Mouse (Mus musculus) midbrain, embryonic 16.5 days (tissue): Measurements from ENCODE around the gene A1cf. TPM values are rescaled to one million over a fixed set of nuclear protein-coding genes. Genes with fewer than 3 reads are reported as not detected.

Experiments
- ATAC-seq: fragments of 200-750 bp; cut with Nextera tagmentation; 2 replicates; pipeline ENCODE4 v1.8.0; 2017; ENCODE audit warnings: moderate TSS enrichment
- H3K27ac ChIP-seq: fragments of 300-500 bp; sonication (generic); 2 replicates; pipeline ENCODE4 v1.5.1; 2014; ENCODE audit warnings: mild to moderate bottlenecking, low read length, mixed read lengths
- H3K27me3 ChIP-seq: fragments of 300-500 bp; sonication (generic); 2 replicates; pipeline ENCODE4 v1.6.1; 2014; ENCODE audit warnings: low read depth, low read length, mixed read lengths; ENCODE audit not compliant: control insufficient read depth, insufficient read depth
- H3K36me3 ChIP-seq: fragments of 300-500 bp; sonication (generic); 2 replicates; pipeline ENCODE4 v1.6.1; 2014; ENCODE audit warnings: mild to moderate bottlenecking, low read length, moderate library complexity, mixed read lengths; ENCODE audit not compliant: control insufficient read depth, insufficient read depth
- H3K4me1 ChIP-seq: fragments of 300-500 bp; sonication (generic); 2 replicates; pipeline ENCODE4 v1.6.1; 2014; ENCODE audit warnings: mild to moderate bottlenecking, low read length, mixed read lengths; ENCODE audit not compliant: control insufficient read depth, insufficient read depth
- H3K4me2 ChIP-seq: fragments of 300-500 bp; sonication (generic); 2 replicates; pipeline ENCODE4 v1.6.1; 2014; ENCODE audit warnings: mild to moderate bottlenecking, low read length, mixed read lengths
- H3K4me3 ChIP-seq: fragments of 300-500 bp; sonication (generic); 2 replicates; pipeline ENCODE4 v1.5.1; 2014; ENCODE audit warnings: low read depth, mild to moderate bottlenecking, low read length, moderate library complexity, mixed read lengths
- H3K9ac ChIP-seq: fragments of 300-500 bp; sonication (generic); 2 replicates; pipeline ENCODE4 v1.6.1; 2014; ENCODE audit warnings: low read depth, low read length, mixed read lengths
- H3K9me3 ChIP-seq: fragments of 300-500 bp; sonication (generic); replicated peaks from 2 replicates; pipeline ENCODE4 v1.6.1; 2014; ENCODE audit warnings: mild to moderate bottlenecking, low read length, mixed read lengths; ENCODE audit not compliant: control insufficient read depth, poor library complexity, severe bottlenecking
- WGBS: fragments of 180-500 bp; shearing (Covaris S2); extraction: QIAGEN DNeasy Blood & Tissue Kit; methylation state at CpG from one replicate; pipeline ENCODE4 v1.1.7; 2014; 5-methylcytosine and 5-hydroxymethylcytosine counted together
- polyA plus RNA-seq: library from polyadenylated mRNA; unstranded; fragments of >200 nt; fragmentation: Nextera tagmentation; extraction: Ambion mirVana; gene quantifications from 2 replicates; pipeline ENCODE4 v1.2.1, GENCODE M21; 2015

The A1cf gene
- polyA plus RNA-seq, result not detected in 2 replicates

DNA sequence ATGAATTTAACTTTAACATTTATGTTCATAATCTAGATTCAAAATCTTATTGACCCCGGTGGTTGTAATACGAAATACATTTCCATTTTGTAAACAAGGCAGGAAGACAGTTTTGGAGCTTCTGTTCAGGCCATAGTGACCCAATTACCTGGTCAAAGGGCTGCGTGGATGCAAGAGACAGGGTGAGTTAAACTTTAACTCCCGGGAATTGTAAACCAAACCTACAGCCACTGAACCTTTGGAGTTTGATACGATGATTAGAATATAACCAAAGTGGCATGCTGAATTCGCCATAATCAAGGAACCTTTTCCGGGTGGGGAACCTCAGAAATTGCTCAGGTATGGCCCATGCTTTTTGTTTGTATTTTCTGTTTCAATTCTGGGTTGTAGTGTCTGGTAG is at the start of gene A1cf:
A1cf (plus strand) TSS at position 244 of the 400 bp plus-strand sequence.
- H3K4me3 ChIP-seq, result no peak within 1 kb of the TSS
- H3K36me3 ChIP-seq, result no peaks in the 10 kb centered on the region
- no peak within 1 kb of the TSS for H3K4me2 ChIP-seq
- no peak within 1 kb of the TSS for H3K27ac ChIP-seq
- 93% methylated on average over 7 of the region's 7 CpGs for whole genome bisulfite sequencing
- H3K9ac ChIP-seq, result no peak within 1 kb of the TSS
- no peaks in the 10 kb centered on the region for H3K4me1 ChIP-seq
- ATAC-seq, result no peak
- H3K27me3 ChIP-seq, result no peaks in the 10 kb centered on the region
- no peaks in the 10 kb centered on the region for H3K9me3 ChIP-seq

DNA sequence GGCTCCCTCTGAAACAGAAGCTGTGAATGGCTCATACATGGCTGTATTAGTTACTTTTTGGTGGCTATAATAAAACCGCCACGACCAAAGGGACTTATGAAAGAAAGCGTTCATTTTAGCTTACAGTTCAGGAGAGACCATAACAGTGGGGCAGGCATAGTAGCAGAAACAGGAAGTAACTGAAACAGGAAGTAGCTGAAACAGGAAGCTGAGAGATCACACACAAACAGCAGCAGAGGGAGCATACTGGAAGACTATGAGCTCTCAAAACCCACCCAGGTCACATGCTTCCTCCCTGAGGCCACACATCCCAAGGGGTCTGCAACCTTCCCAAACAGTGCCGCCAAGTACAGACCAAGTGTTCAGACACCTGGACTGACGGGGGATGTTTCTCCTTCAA is 34.3 kb upstream of the A1cf start:
- Histone ChIP-seq H3K27me3 (no peaks in the 10 kb centered on the region), H3K4me1 (no peaks in the 10 kb centered on the region), H3K9ac (no peak overlapping the region), H3K27ac (no peak overlapping the region), H3K36me3 (no peaks in the 10 kb centered on the region), H3K4me3 (no peak overlapping the region), H3K9me3 (no peaks in the 10 kb centered on the region), H3K4me2 (no peak overlapping the region)
- WGBS, result 94% methylated on average over 5 of the region's 5 CpGs
- ATAC-seq, result no peak

DNA sequence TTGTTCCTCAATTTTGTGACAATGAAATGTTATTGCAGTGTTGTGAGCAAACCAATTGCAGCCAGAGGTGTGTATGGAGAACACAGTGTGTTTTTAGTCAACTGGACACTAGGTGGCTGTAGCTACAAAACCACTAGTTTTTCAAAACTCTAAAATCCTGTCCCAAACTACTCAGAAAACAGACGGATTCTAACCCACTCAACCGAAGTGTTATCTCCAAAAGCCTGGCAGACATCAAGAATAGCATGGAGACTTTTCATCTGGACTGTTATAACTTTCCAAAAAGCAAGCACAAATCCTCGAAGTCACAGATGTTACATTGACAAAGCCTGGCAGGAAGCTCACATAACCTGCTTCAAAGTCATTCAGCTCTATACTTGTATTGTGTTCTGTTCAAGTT is 6.7 kb upstream of the A1cf start:
- 62% methylated on average over 3 of the region's 3 CpGs for WGBS
- Histone ChIP-seq H3K27me3 (no peaks in the 10 kb centered on the region), H3K4me2 (no peak overlapping the region), H3K9me3 (no peaks in the 10 kb centered on the region), H3K27ac (no peak overlapping the region), H3K4me1 (no peaks in the 10 kb centered on the region), H3K36me3 (no peaks in the 10 kb centered on the region), H3K4me3 (no peak overlapping the region), H3K9ac (no peak overlapping the region)
- ATAC-seq, result no peak

DNA sequence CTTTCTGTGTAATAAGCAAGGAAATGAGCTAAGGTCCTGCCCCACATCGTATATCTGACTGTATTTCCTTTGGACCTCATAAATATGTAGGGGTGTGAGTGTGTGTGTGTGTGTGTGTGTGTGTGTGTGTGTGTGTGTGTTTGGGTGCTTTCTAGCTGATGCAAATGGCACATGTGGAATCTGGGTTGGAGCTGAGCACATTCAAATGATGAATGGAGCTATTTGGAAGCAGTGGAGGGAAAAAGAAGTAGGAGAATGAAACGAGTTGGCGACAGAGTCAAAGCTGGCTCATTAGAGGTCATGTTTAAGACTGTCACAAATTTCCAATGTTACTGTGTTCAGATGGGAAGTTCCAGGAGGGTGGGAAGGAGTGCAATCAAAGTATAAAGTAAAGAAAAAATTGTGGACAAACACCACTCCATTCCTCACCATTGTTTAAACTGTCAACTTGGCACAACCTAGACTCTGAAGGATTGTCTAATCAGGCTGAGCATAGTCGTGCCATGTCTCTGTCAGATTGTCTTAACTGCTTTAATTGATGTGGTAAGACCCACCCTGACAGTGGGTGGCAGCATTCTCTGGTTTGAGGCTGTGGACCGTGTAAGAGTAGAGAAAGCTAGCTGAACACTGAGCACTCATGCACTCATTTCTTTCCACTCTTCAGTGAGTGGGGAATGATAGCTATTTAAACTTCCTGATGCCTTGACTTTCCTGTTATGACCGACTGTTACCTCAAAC is 5.9 kb upstream of the A1cf start:
- ATAC-seq, result no peak
- H3K27me3 ChIP-seq, result no peaks in the 10 kb centered on the region

DNA sequence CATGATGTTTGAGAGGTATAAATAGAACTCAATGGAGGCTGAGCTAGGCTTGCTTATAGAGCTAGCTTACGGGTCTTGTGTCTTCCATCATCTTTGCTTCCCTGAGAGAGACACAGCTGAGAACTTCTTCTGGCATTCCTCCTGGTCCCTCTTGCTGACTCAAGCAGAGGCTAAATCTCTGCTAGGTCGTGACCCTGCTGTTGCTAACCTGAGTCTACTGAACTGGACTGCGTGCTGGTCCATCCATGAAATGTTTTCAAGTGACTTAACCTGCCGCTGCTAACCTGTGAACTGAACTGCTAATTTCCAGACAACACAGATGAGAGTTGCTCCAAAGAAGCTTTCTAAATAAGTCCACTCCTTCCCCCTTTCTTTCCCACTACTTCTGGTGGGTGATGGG is 3.1 kb upstream of the A1cf start:
- Histone ChIP-seq H3K27me3 (no peaks in the 10 kb centered on the region), H3K4me2 (no peak overlapping the region), H3K36me3 (no peaks in the 10 kb centered on the region), H3K9ac (no peak overlapping the region), H3K4me1 (no peaks in the 10 kb centered on the region), H3K4me3 (no peak overlapping the region), H3K27ac (no peak overlapping the region), H3K9me3 (no peaks in the 10 kb centered on the region)
- no peak for ATAC-seq
- WGBS, result 82% methylated on average over 4 of the region's 4 CpGs

More for the DNA sequence above, 5.9 kb upstream of the A1cf start:
- Histone ChIP-seq H3K4me1 (no peaks in the 10 kb centered on the region), H3K27ac (no peak overlapping the region), H3K9ac (no peak overlapping the region), H3K9me3 (no peaks in the 10 kb centered on the region), H3K4me2 (no peak overlapping the region), H3K36me3 (no peaks in the 10 kb centered on the region), H3K4me3 (no peak overlapping the region)
- WGBS, result 55% methylated on average over 6 of the region's 6 CpGs

DNA sequence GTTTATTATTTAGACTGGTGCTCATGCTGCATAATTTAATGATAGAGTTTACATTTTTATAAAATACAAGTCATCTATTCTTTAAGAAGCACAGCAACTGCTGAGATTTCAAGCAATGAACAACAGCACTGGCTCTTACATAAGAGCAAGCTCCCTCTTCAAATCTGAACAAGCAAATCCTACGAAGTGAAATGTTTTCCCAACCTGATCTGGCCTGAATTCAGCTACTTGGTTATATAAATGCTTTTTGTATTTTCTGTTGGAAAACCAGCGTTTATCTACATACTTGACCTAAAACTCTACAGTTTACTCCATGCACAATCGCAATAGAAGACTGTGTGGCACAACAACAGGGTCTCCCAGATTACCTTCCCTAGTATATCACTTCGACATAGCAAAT is 488 bp upstream of the A1cf start:
- no peak for ATAC-seq
- no peak overlapping the region for H3K9ac ChIP-seq
- no peaks in the 10 kb centered on the region for H3K9me3 ChIP-seq
- H3K27ac ChIP-seq, result no peak overlapping the region
- no peak overlapping the region for H3K4me2 ChIP-seq
- no peaks in the 10 kb centered on the region for H3K4me1 ChIP-seq
- 88% methylated on average over 4 of the region's 4 CpGs for WGBS
- no peaks in the 10 kb centered on the region for H3K36me3 ChIP-seq
- H3K27me3 ChIP-seq, result no peaks in the 10 kb centered on the region
- H3K4me3 ChIP-seq, result no peak overlapping the region

DNA sequence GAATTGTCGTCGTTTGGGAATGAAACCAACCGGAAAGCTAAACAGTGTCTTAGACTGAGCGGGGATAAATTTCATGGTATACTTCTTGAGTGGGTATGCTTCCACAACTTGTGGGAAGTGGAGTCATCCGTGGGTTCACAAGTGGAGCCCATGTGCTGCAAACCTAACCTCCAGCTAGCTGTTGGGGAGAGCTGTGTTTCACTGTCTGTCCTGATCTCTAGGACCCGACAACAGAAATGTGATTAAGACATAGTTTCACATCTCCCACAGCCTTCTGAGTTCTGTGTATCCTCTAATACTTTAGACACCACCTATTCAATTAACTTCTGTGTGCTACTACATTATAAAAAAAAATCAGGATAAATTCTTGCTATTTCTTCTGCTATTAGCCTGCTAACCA is 407 bp downstream of the A1cf start:
- Histone ChIP-seq H3K9me3 (no peaks in the 10 kb centered on the region), H3K9ac (no peak overlapping the region), H3K27me3 (no peaks in the 10 kb centered on the region), H3K36me3 (no peaks in the 10 kb centered on the region), H3K4me1 (no peaks in the 10 kb centered on the region), H3K4me3 (no peak overlapping the region), H3K27ac (no peak overlapping the region), H3K4me2 (no peak overlapping the region)
- WGBS, result 88% methylated on average over 6 of the region's 6 CpGs
- ATAC-seq, result no peak

DNA sequence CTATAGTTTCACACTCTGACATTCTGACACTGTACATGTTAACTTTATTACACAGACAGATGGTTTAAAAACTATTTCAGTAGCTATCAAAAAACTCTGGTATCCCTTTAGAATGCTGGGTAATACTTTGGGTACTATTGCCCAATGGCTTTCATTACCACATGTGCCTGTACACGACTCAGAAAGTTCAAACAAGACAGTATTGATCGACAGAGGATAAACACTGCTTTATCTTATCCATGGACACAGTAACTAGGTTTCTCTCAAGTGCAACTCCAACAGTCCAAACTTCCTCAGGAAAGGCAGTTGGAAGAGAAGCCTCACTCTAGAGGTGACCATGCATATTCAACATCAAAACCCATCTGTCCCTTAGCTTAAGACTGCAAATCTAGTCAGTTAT is 2.8 kb downstream of the A1cf start:
- ATAC-seq, result no peak
- Histone ChIP-seq H3K27ac (no peak overlapping the region), H3K27me3 (no peaks in the 10 kb centered on the region), H3K4me2 (no peak overlapping the region), H3K4me1 (no peaks in the 10 kb centered on the region), H3K9me3 (no peaks in the 10 kb centered on the region), H3K36me3 (no peaks in the 10 kb centered on the region), H3K4me3 (no peak overlapping the region), H3K9ac (no peak overlapping the region)
- WGBS, result 89% methylated on average over 2 of the region's 2 CpGs

DNA sequence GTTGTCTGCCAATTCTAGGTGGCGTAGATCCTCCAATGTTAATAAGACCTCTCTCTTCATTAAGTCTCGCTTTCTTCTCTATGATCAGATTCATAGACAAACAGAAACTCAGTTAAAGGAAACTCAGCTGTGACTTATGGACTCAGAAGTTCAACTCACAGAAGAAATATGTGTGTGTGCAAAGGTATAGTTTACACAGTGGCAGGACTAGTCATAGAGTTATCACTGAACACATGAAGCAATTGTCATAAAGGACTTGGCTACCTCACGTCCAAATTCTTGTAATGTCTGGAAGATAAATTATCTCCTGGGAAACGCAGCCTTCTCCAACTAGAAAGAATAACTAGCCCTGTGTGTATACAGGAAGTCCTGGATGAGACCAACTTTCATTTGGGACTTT is 9.4 kb downstream of the A1cf start:
- H3K36me3 ChIP-seq, result no peaks in the 10 kb centered on the region
- no peaks in the 10 kb centered on the region for H3K9me3 ChIP-seq
- ATAC-seq, result no peak
- H3K27ac ChIP-seq, result no peak overlapping the region
- H3K4me2 ChIP-seq, result no peak overlapping the region
- H3K4me1 ChIP-seq, result no peaks in the 10 kb centered on the region
- H3K9ac ChIP-seq, result no peak overlapping the region
- no peaks in the 10 kb centered on the region for H3K27me3 ChIP-seq
- H3K4me3 ChIP-seq, result no peak overlapping the region
- 85% methylated on average over 4 of the region's 4 CpGs for WGBS
